Mouse (Mus musculus) CH12.LX (cell line): ENCODE data around the gene Tspo2.

Experiments used
- ELF1 ChIP-seq: IDR thresholded peaks from 2 replicates; pipeline ENCODE4 v1.6.1; 2014; ENCODE audit warnings: low read depth, mild to moderate bottlenecking, inconsistent platforms, low read length, improper control_type of control experiment
- GABPA ChIP-seq: IDR thresholded peaks from 2 replicates; pipeline ENCODE4 v1.6.1; 2012; ENCODE audit warnings: low read depth, low read length, improper control_type of control experiment, inconsistent platforms; ENCODE audit not compliant: insufficient replicate concordance
- MAZ ChIP-seq: IDR thresholded peaks from 2 replicates; pipeline ENCODE4 v1.6.1; 2012; ENCODE audit warnings: low read depth, mild to moderate bottlenecking, inconsistent platforms, low read length, improper control_type of control experiment, moderate library complexity
- NELFE ChIP-seq: IDR thresholded peaks from 2 replicates; pipeline ENCODE4 v1.6.1; 2011; ENCODE audit warnings: low read depth, low read length, improper control_type of control experiment
- POLR2A ChIP-seq: IDR thresholded peaks from 2 replicates; pipeline ENCODE4 v1.6.1; 2011; ENCODE audit warnings: low read depth, mild to moderate bottlenecking, improper control_type of control experiment, low read length
- RCOR1 ChIP-seq: conservative IDR thresholded peaks from 2 replicates; pipeline ENCODE4 v1.6.1; 2012; ENCODE audit warnings: low read depth, mild to moderate bottlenecking, inconsistent platforms, low read length, improper control_type of control experiment
- TBP ChIP-seq: conservative IDR thresholded peaks from 2 replicates; pipeline ENCODE4 v1.6.1; 2011; ENCODE audit warnings: low read depth, low read length, improper control_type of control experiment
- ZKSCAN1 ChIP-seq: IDR thresholded peaks from 2 replicates; pipeline ENCODE4 v1.6.1; 2012; ENCODE audit warnings: low read depth, inconsistent platforms, low read length, improper control_type of control experiment, borderline replicate concordance
- ZMIZ1 ChIP-seq: IDR thresholded peaks from 2 replicates; pipeline ENCODE4 v1.6.1; 2012; ENCODE audit warnings: low read depth, mild to moderate bottlenecking, inconsistent platforms, low read length, improper control_type of control experiment

GRCm38 (mm10) chr17:48500846-48501445, 49.6 kb upstream of the Tspo2 start:
- TF ChIP-seq POLR2A (no peak), GABPA (no peak), ZKSCAN1 (no peak), MAZ (no peak), NELFE (no peak), RCOR1 (no peak), ELF1 (no peak), ZMIZ1 (no peak), TBP (no peak)
